Mouse (Mus musculus) lung, postnatal 0 days (tissue): ENCODE measurements at regions not wholly inside any gene's neighbourhood (a gene's known extent, or its start where the extent isn't known, plus 50 kb on each side); places are given as distances from the start of the nearest gene placed in this dataset.

ENCODE experiments used
- ATAC-seq: fragments of 200-750 bp; cut with Nextera tagmentation; 2 replicates; pipeline ENCODE4 v1.8.0; 2017; ENCODE audit warnings: moderate library complexity
- DNase-seq: peaks from one replicate; pipeline ENCODE4 v3.0.0-alpha.2; 2016; ENCODE audit warnings: low spot score
- H3K27ac ChIP-seq: fragments of 300-500 bp; sonication (generic); 2 replicates; pipeline ENCODE4 v1.5.1; 2014; ENCODE audit warnings: antibody characterized with exemption, mild to moderate bottlenecking, low read length, mixed read lengths
- H3K27me3 ChIP-seq: fragments of 300-500 bp; sonication (generic); replicated peaks from 2 replicates; pipeline ENCODE4 v1.6.1; 2014; ENCODE audit warnings: low read length, mixed read lengths; ENCODE audit not compliant: insufficient read depth
- H3K36me3 ChIP-seq: fragments of 300-500 bp; sonication (generic); 2 replicates; pipeline ENCODE4 v1.6.1; 2014; ENCODE audit warnings: low read length, mixed read lengths; ENCODE audit not compliant: insufficient read depth
- H3K4me1 ChIP-seq: fragments of 300-500 bp; sonication (generic); 2 replicates; pipeline ENCODE4 v1.6.1; 2014; ENCODE audit warnings: antibody characterized with exemption, low read depth, low read length, mixed read lengths; ENCODE audit not compliant: insufficient read depth
- H3K4me2 ChIP-seq: fragments of 300-500 bp; sonication (generic); replicated peaks from 2 replicates; pipeline ENCODE4 v1.6.1; 2014; ENCODE audit warnings: low read depth, mild to moderate bottlenecking, low read length, moderate library complexity, mixed read lengths
- H3K4me3 ChIP-seq: fragments of 300-500 bp; sonication (generic); 2 replicates; pipeline ENCODE4 v1.5.1; 2014; ENCODE audit warnings: low read depth, low read length
- H3K9ac ChIP-seq: fragments of 300-500 bp; sonication (generic); replicated peaks from 2 replicates; pipeline ENCODE4 v1.6.1; 2014; ENCODE audit warnings: low read depth, mild to moderate bottlenecking
- H3K9me3 ChIP-seq: fragments of 300-500 bp; sonication (generic); 2 replicates; pipeline ENCODE4 v1.6.1; 2016; ENCODE audit warnings: low read length, mixed read lengths
- CTCF ChIP-seq: IDR thresholded peaks from 2 replicates; pipeline ENCODE4 v1.5.1; 2016; ENCODE audit warnings: antibody characterized with exemption, mild to moderate bottlenecking
- EP300 ChIP-seq: IDR thresholded peaks from 2 replicates; pipeline ENCODE4 v1.6.1; 2016; ENCODE audit warnings: antibody characterized with exemption, mild to moderate bottlenecking, control low read depth

- DNase-seq = no peak
These were observed 50.2 kb upstream of the Sp4 start for GRCm38 (mm10) chr12:118351421-118351820.

More at GRCm38 (mm10) chr12:118351421-118351820, 50.2 kb upstream of the Sp4 start:
- no peaks in the 10 kb centered on the region for H3K4me1 ChIP-seq
- H3K27ac ChIP-seq = no peak overlapping the region
- H3K27me3 ChIP-seq = no peaks in the 10 kb centered on the region
- no peak overlapping the region for H3K4me2 ChIP-seq
- no peaks in the 10 kb centered on the region for H3K36me3 ChIP-seq
- H3K9me3 ChIP-seq = no peaks in the 10 kb centered on the region
- no peak for ATAC-seq
- H3K4me3 ChIP-seq = no peak overlapping the region
- H3K9ac ChIP-seq = no peak overlapping the region
- TF ChIP-seq CTCF (no peak), EP300 (no peak)
